Mouse (Mus musculus) liver, embryonic 11.5 days (tissue): ENCODE data around the gene Krt75. TPM values are rescaled to one million over a fixed set of nuclear protein-coding genes. Genes with fewer than 3 reads are reported as not detected.

Source experiments
- ATAC-seq: fragments of 200-750 bp; cut with Nextera tagmentation; replicated peaks from 2 replicates; pipeline ENCODE4 v1.8.0; 2017; ENCODE audit warnings: moderate number of reproducible peaks, mild to moderate bottlenecking, moderate TSS enrichment, moderate library complexity; ENCODE audit not compliant: low FRiP score
- DNase-seq: peaks from one replicate; pipeline ENCODE4 v3.0.0-alpha.2; 2017; ENCODE audit warnings: low spot score
- H3K27ac ChIP-seq: fragments of 300-500 bp; sonication (generic); 2 replicates; pipeline ENCODE4 v1.5.1; 2014; ENCODE audit warnings: mild to moderate bottlenecking, low read depth, low read length, control low read depth
- H3K27me3 ChIP-seq: fragments of 300-500 bp; sonication (generic); replicated peaks from 2 replicates; pipeline ENCODE4 v1.6.1; 2014; ENCODE audit warnings: low read length, mixed read lengths; ENCODE audit not compliant: control insufficient read depth, insufficient read depth
- H3K36me3 ChIP-seq: fragments of 300-500 bp; sonication (generic); 2 replicates; pipeline ENCODE4 v1.6.1; 2014; ENCODE audit warnings: mild to moderate bottlenecking, low read length, moderate library complexity, mixed read lengths; ENCODE audit not compliant: control insufficient read depth, insufficient read depth
- H3K4me1 ChIP-seq: fragments of 300-500 bp; sonication (generic); replicated peaks from 2 replicates; pipeline ENCODE4 v1.6.1; 2014; ENCODE audit warnings: low read length, mixed read lengths; ENCODE audit not compliant: control insufficient read depth, insufficient read depth
- H3K4me2 ChIP-seq: fragments of 300-500 bp; sonication (generic); 2 replicates; pipeline ENCODE4 v1.6.1; 2014; ENCODE audit warnings: mild to moderate bottlenecking, control low read depth, moderate library complexity
- H3K4me3 ChIP-seq: fragments of 300-500 bp; sonication (generic); 2 replicates; pipeline ENCODE4 v1.5.1; 2014; ENCODE audit warnings: low read depth, low read length, control low read depth
- H3K9ac ChIP-seq: fragments of 300-500 bp; sonication (generic); 2 replicates; pipeline ENCODE4 v1.6.1; 2014; ENCODE audit warnings: low read depth, low read length, control low read depth
- H3K9me3 ChIP-seq: fragments of 300-500 bp; sonication (generic); 2 replicates; pipeline ENCODE4 v1.6.1; 2016; ENCODE audit warnings: low read length, inconsistent platforms, mixed read lengths; ENCODE audit not compliant: control insufficient read depth
- WGBS: fragments of 180-500 bp; shearing (Covaris S2); extraction: QIAGEN DNeasy Blood & Tissue Kit; methylation state at CpG from one replicate; pipeline ENCODE4 v1.1.7; 2014; 5-methylcytosine and 5-hydroxymethylcytosine counted together
- polyA plus RNA-seq: library from polyadenylated mRNA; unstranded; fragments of >200 nt; fragmentation: Nextera tagmentation; extraction: Ambion mirVana; gene quantifications from 2 replicates; pipeline ENCODE4 v1.2.1, GENCODE M21; 2014

Gene Krt75
- polyA plus RNA-seq: not detected in 2 replicates

DNA sequence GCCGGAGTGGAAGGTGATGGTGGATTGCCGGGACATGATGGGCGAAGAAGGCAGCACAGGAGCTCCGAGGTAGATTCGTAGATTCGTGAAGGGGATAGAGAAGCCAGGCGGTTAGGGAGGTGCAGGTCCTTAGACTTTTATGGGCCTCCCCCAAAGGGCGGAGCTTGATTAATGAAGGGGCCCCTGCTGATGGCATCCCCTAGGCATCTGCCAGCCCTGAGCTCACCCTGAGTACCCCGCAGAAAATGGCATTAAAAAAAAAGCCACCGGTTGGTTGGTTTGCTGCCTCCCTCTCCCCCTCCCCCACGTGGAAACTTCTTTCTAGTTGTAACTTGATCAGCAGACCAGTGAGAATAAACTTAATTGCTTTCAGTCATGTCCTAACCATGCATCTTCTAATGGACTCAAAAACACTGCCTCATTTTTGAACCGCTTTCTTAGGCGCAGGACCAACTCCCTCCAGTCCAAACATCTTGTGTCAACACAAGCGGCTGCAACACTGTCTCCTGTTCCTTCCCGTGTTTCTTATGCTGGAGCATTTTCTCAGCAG is at the start of gene Krt75:
Gene Krt75 (minus strand): TSS at position 109 of the 550 bp plus-strand sequence.
- no peaks in the 10 kb centered on the region for H3K27me3 ChIP-seq
- no peak within 1 kb of the TSS for H3K9ac ChIP-seq
- no peaks in the 10 kb centered on the region for H3K36me3 ChIP-seq
- ATAC-seq (no peak), DNase-seq (no peak)
- H3K4me2 ChIP-seq: no peak within 1 kb of the TSS
- no peak within 1 kb of the TSS for H3K27ac ChIP-seq
- H3K9me3 ChIP-seq: no peaks in the 10 kb centered on the region
- 61% methylated on average over 15 of the region's 15 CpGs for WGBS
- H3K4me1 ChIP-seq: no peaks in the 10 kb centered on the region
- no peak within 1 kb of the TSS for H3K4me3 ChIP-seq

- H3K36me3 ChIP-seq: no peaks in the 10 kb centered on the region
- H3K4me2 ChIP-seq: no peak overlapping the region
- H3K27ac ChIP-seq: no peak overlapping the region
- no peaks in the 10 kb centered on the region for H3K9me3 ChIP-seq
- no peak overlapping the region for H3K4me3 ChIP-seq
- ATAC-seq (no peak), DNase-seq (no peak)
- no peaks in the 10 kb centered on the region for H3K27me3 ChIP-seq
- no peak overlapping the region for H3K9ac ChIP-seq
- H3K4me1 ChIP-seq: no peaks in the 10 kb centered on the region
- 65% methylated on average over 6 of the region's 6 CpGs for WGBS
Measured at GRCm38 (mm10) chr15:101599123-101599522, 25.4 kb upstream of the Krt75 start.

DNA sequence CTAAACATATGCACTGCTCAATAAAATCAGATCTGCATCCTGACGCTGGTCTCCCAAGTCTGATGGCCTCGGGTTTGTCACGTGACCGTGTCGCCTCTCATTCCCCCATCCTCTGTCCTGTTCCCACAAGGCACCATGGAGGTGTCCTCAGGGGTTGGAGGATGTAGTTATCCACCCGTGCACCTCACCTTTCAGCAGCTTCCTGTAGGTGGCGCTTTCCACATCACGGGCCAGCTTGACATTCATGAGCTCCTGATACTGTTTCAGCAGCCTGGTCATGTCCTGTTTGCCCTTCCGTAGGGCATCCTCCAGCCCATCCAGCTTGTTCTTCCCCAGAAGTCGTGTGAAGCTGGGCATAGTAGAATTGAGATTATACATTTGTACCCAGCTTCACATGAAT is 14.5 kb upstream of the Krt75 start:
- 76% methylated on average over 10 of the region's 10 CpGs for WGBS

GRCm38 (mm10) chr15:101584456-101584855 is 10.8 kb upstream of the Krt75 start:
- DNase-seq (no peak), ATAC-seq (no peak)
- Histone ChIP-seq H3K9me3 (no peaks in the 10 kb centered on the region), H3K9ac (no peak overlapping the region), H3K27me3 (no peaks in the 10 kb centered on the region), H3K4me3 (no peak overlapping the region), H3K4me1 (no peaks in the 10 kb centered on the region), H3K27ac (no peak overlapping the region), H3K4me2 (no peak overlapping the region), H3K36me3 (no peaks in the 10 kb centered on the region)
- WGBS: 28% methylated on average over 2 of the region's 2 CpGs

More for the DNA sequence above, 14.5 kb upstream of the Krt75 start:
- Histone ChIP-seq H3K27me3 (no peaks in the 10 kb centered on the region), H3K4me3 (no peak overlapping the region), H3K36me3 (no peaks in the 10 kb centered on the region), H3K4me1 (no peaks in the 10 kb centered on the region), H3K4me2 (no peak overlapping the region), H3K9ac (no peak overlapping the region), H3K27ac (no peak overlapping the region), H3K9me3 (no peaks in the 10 kb centered on the region)
- no peak for DNase-seq
- no peak for ATAC-seq

DNA sequence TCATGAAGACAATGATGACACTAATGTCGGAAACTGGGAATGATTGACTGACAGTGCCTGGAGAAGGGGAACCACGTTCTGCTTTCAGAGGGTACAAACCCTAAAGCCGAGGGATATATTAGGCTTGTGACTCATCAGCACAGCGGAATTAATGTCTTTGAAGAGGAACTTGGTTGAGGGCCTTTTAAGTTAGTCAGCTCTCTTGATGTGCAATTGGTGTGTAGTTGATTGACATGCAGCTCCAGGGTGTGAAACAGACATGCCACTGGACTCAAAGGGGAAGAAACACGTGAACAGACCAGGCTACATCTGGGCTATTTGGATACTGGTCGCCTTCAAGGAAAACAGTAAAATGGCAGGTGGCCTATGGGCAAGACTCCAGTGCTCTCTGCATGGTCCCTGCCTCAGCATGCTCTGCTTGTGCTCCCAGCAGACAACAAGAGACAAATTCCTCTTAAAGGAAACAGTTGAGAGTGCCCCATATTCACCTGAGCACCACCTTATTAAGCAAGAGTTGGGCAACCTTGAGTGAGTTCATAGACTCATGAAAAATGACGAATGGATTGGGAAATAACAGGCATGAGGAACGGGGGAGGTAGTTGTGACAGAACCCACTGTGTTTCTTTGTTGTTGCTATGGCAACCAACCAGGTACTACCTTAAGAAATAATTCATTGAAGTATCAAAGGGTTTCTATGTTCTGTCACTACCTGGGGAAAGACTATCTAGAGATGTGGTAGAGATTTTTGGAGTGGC is 9.7 kb upstream of the Krt75 start:
- DNase-seq (no peak), ATAC-seq (no peak)
- H3K4me3 ChIP-seq: no peak overlapping the region
- H3K4me2 ChIP-seq: no peak overlapping the region
- no peaks in the 10 kb centered on the region for H3K4me1 ChIP-seq
- WGBS: 69% methylated on average over 8 of the region's 8 CpGs
- no peaks in the 10 kb centered on the region for H3K36me3 ChIP-seq
- H3K9me3 ChIP-seq: no peaks in the 10 kb centered on the region
- H3K27ac ChIP-seq: no peak overlapping the region
- H3K9ac ChIP-seq: no peak overlapping the region
- no peaks in the 10 kb centered on the region for H3K27me3 ChIP-seq

DNA sequence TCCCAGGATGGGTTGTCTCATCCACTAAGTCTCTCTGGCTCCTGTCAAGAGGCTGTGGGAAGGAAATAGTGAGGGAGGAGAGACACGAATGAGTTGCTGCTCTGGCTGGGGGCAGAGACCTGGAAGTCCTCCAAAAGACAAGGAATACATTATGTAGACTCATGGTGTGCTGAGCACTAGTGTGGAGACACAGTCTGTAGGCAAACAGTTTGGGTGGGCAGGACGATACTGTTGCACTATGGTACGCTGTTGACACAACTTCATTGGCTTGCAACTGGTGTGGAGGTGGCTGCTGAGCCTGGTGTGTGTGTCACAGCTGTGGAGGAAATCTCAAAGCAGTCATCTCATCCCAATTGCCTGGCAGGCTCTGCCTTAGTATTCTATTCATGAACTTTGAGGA is 8.0 kb upstream of the Krt75 start:
- no peak overlapping the region for H3K27ac ChIP-seq
- 72% methylated on average over 3 of the region's 3 CpGs for WGBS
- no peaks in the 10 kb centered on the region for H3K4me1 ChIP-seq
- no peak for ATAC-seq
- no peaks in the 10 kb centered on the region for H3K27me3 ChIP-seq
- no peak overlapping the region for H3K4me3 ChIP-seq
- H3K9ac ChIP-seq: no peak overlapping the region
- no peak overlapping the region for H3K4me2 ChIP-seq
- H3K36me3 ChIP-seq: no peaks in the 10 kb centered on the region
- no peaks in the 10 kb centered on the region for H3K9me3 ChIP-seq
- no peak for DNase-seq

DNA sequence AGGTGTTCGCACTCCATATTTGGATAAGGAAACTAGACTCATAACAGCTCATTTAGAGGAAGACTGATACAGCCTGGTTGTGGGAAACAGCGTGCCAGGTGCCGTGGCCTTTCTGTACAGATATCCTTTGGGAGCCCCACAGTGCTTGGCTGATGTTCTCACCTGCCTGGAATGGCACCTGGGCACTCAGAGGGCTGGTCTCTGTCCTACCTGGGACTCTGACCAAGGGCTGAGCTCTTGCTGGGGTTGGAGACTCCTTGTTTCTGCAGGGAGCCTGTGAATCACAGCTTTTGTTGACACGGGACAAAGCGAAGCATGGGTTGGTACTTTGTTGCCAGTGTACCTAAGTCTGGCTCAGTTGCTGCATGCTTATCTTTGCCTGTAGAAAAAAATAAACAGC is 1.8 kb upstream of the Krt75 start:
- no peak overlapping the region for H3K27ac ChIP-seq
- DNase-seq (no peak), ATAC-seq (no peak)
- H3K27me3 ChIP-seq: no peaks in the 10 kb centered on the region
- no peak overlapping the region for H3K4me3 ChIP-seq
- H3K4me2 ChIP-seq: no peak overlapping the region
- H3K9me3 ChIP-seq: no peaks in the 10 kb centered on the region
- no peaks in the 10 kb centered on the region for H3K36me3 ChIP-seq
- WGBS: 67% methylated on average over 5 of the region's 5 CpGs
- no peak overlapping the region for H3K9ac ChIP-seq
- no peaks in the 10 kb centered on the region for H3K4me1 ChIP-seq

GRCm38 (mm10) chr15:101567780-101568179 is 5.9 kb downstream of the Krt75 start:
- no peaks in the 10 kb centered on the region for H3K9me3 ChIP-seq
- no peak overlapping the region for H3K9ac ChIP-seq
- ATAC-seq: no peak
- H3K4me2 ChIP-seq: no peak overlapping the region
- no peaks in the 10 kb centered on the region for H3K27me3 ChIP-seq
- no peaks in the 10 kb centered on the region for H3K36me3 ChIP-seq
- H3K4me1 ChIP-seq: no peaks in the 10 kb centered on the region
- H3K27ac ChIP-seq: no peak overlapping the region
- DNase-seq: no peak
- no peak overlapping the region for H3K4me3 ChIP-seq
- 36% methylated on average over 7 of the region's 7 CpGs for WGBS

DNA sequence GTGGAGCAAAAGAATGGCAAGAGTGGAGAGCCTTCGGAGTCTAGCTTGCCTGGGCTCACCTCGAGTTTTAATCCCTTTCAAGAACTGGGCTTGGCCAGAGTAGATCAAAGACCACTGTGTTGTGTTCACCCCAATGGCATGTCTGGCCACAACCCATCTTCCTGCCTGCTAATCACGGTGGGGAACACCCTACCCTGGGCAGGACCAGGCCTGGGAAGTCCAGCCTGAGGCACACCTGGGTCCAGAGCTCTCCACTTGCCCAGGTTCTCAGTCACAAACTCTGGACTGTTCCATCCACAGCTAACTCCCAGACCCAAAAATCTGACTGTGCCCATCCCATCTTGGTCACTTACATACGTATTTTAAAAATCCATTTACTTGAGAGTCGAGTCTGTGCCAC is 10.9 kb downstream of the Krt75 start, which contains the start of gene Krt90:
Gene Krt90 (minus strand): TSS at position 101 of the 400 bp plus-strand sequence.
- Histone ChIP-seq H3K4me1 (no peaks in the 10 kb centered on the region), H3K27ac (no peak within 1 kb of the TSS), H3K9me3 (no peaks in the 10 kb centered on the region), H3K36me3 (no peaks in the 10 kb centered on the region), H3K4me2 (no peak within 1 kb of the TSS), H3K9ac (no peak within 1 kb of the TSS), H3K27me3 (no peaks in the 10 kb centered on the region; the same call in 1 of the 2 replicates), H3K4me3 (no peak within 1 kb of the TSS)
- no peak for ATAC-seq
- WGBS: 57% methylated on average over 5 of the region's 5 CpGs
- DNase-seq: no peak
